Comparison of ENCODE assay signal across 14 mouse cellular contexts in genomic region chr10:95768974-95769373, GRCm38 (mm10).
"Had no signal": no experiment of that assay in that cellular context is flagged by ENCODE, and none has a peak within 500 bp of the region (broad histone marks: within the 10 kb centered on the region; RNA-seq: fewer than 3 reads in every experiment).

No protein-coding gene starts in this region.

- H3K4me3 ChIP-seq: layer of hippocampus, adult 2 months; limb, embryonic 12.5 days; limb, embryonic 15.5 days; megakaryocyte, embryonic 14.5 days; midbrain, embryonic 10.5 days; midbrain, embryonic 13.5 days had no signal

- H3K4me2 ChIP-seq: limb, embryonic 12.5 days; limb, embryonic 15.5 days; liver, embryonic 11.5 days; lung, embryonic 14.5 days; midbrain, embryonic 13.5 days had no signal

- DNase-seq: kidney, postnatal 25 days; left cerebral cortex, postnatal 4 days; liver, postnatal 0 days; lung, embryonic 14.5 days; lung, postnatal 36 days; thymus, adult 18-20 months; thymus, postnatal 4 days had no signal

- H3K36me3 ChIP-seq: limb, embryonic 12.5 days; limb, embryonic 15.5 days; midbrain, embryonic 10.5 days; midbrain, embryonic 13.5 days had no signal

- H3K27me3 ChIP-seq: limb, embryonic 12.5 days; limb, embryonic 15.5 days; midbrain, embryonic 13.5 days had no signal
